Mouse (Mus musculus): ENCODE data around the gene Pebp1.

DNA sequence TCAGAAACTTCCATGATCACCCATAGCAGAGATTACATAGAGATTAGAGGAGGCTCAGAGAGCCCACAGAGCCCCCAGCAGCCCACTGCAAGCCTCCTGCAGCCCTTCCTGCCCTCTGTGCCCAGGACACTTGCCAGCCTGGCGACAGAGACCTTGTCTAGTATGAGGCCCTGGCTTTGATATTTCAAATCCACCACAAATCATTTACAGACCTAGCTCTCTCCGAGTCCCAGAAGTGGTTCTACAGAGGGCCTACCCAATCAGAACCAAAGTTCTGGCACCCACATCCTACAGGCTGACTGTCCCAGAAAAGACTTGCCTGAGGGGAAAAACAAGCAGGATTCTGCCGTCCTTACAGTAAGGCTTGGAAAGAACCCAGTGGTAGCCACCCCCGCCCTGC lies 2.2 kb downstream of the Pebp1 start:
- TF ChIP-seq CTCF (IDR thresholded peaks at IDR 0.05; ENCODE audit: low read depth, low read length): no peak
- no peak for TF ChIP-seq POLR2AphosphoS5 (IDR thresholded peaks at IDR 0.05; ENCODE audit: insufficient replicate concordance, low read depth, low read length)
